Mouse (Mus musculus): Measurements from ENCODE around the gene Cep295nl. TPM values are rescaled to one million over a fixed set of nuclear protein-coding genes. Genes with fewer than 3 reads are reported as not detected.
A peak's percentile ranks its signal among the peaks of the same experiment; 100 is the strongest.
"Not testable (repeated sequence)": the region's sequence is repeated elsewhere in the genome, so short reads cannot be mapped to it uniquely, and the experiment has no call there.

The Cep295nl gene
- polyA plus RNA-seq (2017; shearing (Covaris generic)), result under 1 TPM in 2 of 3 experiments, not detected in 1; 0.28 to 0.29 TPM

- ATAC-seq, result peak; percentile 39
Observed at GRCm38 (mm10) chr11:118342400-118342981, at the start of gene Cep295nl. TSS of gene Cep295nl (minus strand) at chr11:118342500.

- not testable (repeated sequence) for ATAC-seq
Observed at GRCm38 (mm10) chr11:118387816-118388215, 45.5 kb upstream of the Cep295nl start.

DNA sequence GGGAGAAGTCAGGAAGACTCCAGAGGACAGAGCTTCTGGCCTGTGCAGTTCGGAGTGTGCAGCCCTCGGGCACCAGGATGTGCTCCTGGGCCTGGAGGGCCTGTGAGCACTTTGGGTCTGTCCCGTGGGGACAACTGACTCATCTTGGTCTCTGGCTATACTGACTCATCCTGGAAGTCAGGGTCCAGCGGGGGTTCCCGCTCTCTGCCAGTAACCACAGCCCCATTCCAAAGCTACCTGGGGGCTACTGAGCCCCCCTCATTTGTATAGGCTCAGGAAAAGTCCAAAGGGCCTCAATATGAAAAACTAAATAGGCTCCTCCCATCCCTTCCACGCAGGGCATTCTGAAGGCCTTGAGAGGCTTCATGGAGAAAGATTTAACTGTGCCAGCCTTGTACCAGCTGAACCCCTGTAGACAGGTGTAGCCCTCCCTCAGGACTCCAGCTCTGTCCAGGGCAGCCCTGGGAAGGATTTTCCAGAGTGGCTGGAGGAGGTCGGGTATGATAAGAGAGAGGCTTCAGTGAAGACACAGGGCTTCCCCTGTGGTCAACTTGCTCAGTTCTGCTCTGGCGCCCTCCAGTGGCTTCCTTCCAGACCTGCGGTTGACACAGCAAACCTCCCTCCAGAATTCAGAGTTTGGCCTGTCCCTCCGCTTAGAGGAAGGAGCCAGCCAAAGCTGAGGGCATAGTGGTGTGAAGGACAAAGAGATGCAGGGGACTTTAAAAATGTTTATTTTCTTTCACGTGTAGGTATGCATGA, 37.1 kb upstream of the Cep295nl start:
- peak; percentile 71 for ATAC-seq

DNA sequence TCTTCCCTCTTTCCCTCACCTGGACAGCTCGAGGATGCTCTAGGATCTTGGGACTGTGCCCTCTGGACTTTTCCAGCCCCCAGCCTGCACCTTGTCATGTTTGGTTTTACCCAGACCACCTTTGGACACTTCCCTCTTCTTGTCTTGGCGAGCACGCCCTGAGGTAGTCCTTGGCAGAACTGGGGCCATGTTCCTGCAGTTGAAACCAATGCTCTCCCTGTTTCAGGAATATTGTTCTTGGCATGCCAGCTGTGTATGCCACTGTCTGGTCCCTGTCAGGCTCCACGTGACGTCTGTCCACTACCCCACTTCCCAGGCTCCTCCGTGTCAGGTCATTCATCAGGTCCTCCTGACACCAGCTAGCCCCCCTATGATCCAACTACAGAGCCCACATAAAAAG, 36.4 kb upstream of the Cep295nl start:
- no peak for ATAC-seq

DNA sequence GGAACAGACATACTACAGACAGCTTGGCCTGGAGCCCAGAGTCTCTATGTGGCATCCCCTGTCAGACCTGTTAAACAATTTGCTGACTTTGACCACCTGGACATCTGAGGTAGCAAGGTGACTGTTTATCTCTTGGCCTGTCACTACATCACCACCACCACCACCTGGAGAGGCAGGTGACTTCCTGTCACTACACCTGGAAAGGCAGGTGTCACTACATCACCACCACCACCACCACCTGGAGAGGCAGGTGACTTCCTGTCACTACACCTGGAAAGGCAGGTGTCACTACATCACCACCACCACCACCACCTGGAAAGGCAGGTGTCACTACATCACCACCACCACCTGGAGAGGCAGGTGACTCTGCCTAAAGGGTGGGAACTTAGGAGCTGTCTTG, 34.0 kb upstream of the Cep295nl start:
- ATAC-seq, result not testable (repeated sequence)

DNA sequence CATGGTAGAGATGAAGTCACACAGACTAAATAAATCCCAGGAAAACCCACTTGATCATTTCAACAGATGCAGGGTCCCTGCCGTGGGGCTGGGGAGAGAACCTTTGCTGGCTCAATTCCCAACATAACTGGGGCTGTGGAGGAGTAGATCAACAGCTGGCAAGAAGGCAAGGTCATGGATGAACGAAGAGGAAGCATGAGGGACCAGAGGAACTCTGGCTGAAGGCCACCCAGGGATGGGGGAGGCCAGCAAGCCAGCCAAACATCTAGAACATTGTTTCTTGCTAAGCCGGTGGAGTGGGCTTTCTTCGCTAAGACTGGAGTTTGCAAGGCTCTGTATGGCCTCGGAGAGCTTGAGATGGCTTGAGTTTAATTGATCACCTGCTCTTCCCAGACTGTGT, 33.6 kb upstream of the Cep295nl start:
- no peak for ATAC-seq

DNA sequence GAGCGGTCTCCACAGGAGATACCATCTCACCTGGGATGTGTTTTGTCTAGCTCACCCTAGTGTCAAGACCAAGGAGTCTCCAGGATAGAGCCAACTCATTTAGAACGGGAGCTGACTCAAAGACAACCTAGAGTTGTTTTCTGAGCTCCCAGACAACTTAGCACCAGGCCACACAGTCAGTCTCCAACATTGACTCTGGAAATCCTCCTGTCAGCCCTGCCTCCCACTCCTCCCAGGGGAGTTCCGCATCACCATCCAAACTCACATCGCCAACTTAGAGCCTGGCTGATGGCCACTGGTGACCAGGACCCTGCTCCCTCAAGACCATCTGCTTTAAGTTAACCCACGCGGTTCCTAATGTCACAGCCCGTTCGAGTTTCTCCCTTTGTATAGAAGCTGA, 33.2 kb upstream of the Cep295nl start:
- ATAC-seq, result no peak

GRCm38 (mm10) chr11:118375006-118375405, 32.7 kb upstream of the Cep295nl start:
- no peak for ATAC-seq

- no peak for ATAC-seq
Observed at GRCm38 (mm10) chr11:118374506-118374905, 32.2 kb upstream of the Cep295nl start.

GRCm38 (mm10) chr11:118372641-118373040, 30.3 kb upstream of the Cep295nl start:
- no peak for ATAC-seq

GRCm38 (mm10) chr11:118371876-118372275, 29.6 kb upstream of the Cep295nl start:
- no peak for ATAC-seq

- no peak for ATAC-seq
Observed at GRCm38 (mm10) chr11:118369657-118370056, 27.4 kb upstream of the Cep295nl start.

- no peak for ATAC-seq
Observed at GRCm38 (mm10) chr11:118369251-118369650, 27.0 kb upstream of the Cep295nl start.

- ATAC-seq, result no peak
Observed at GRCm38 (mm10) chr11:118368330-118368729, 26.0 kb upstream of the Cep295nl start.

DNA sequence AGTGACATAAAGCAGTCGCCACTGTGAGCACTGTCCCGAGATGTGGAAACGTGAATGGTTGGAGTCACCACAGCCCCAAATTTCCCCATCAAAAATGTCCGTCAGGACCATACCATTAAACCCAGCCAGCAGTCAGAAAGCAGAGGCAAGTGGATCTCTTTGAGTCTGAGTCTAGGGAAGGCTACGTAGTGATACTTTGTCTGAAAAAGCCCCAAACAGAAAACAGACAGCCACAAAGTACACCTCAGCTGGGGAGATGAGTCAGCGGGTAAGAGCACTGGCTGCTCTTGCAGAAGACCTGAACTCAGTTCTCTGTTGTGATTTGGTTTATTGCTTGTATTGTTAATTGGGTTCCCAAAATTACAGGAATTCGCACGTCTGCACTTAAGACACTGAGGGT, 24.3 kb upstream of the Cep295nl start:
- no peak for ATAC-seq

- ATAC-seq, result no peak
Observed at GRCm38 (mm10) chr11:118366108-118366507, 23.8 kb upstream of the Cep295nl start.

- ATAC-seq, result no peak
Observed at GRCm38 (mm10) chr11:118365171-118365570, 22.9 kb upstream of the Cep295nl start.

- no peak for ATAC-seq
Observed at GRCm38 (mm10) chr11:118364021-118364420, 21.7 kb upstream of the Cep295nl start.

GRCm38 (mm10) chr11:118362971-118363518, 20.7 kb upstream of the Cep295nl start:
- ATAC-seq, result no peak

- no peak for ATAC-seq
Observed at GRCm38 (mm10) chr11:118362501-118362900, 20.2 kb upstream of the Cep295nl start.

DNA sequence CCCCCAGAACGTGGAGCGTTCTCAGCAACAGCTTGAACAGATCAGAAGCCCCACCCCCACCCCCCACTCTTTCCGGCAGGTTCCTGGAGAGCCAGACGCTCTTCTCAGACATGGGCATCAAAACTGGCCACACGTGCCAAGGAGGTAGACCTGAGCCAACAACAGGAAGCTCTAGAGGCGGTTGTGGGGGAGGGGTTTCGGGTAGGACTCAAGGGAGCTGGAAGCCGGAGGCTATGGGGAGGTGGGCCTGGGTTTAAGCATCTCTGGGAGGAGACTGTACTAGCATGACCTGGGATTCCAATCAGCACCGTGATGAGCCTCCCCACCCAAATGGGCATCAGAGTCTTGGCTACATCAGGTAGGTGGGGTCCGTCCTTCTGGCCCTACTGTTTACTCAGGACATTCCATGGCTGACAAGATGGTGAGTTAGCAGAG, 18.6 kb upstream of the Cep295nl start:
- peak; percentile 73 for ATAC-seq

- ATAC-seq, result no peak
Observed at GRCm38 (mm10) chr11:118360491-118360890, 18.2 kb upstream of the Cep295nl start.

GRCm38 (mm10) chr11:118355640-118356039, 13.3 kb upstream of the Cep295nl start, which contains the start of gene Timp2:
TSS of gene Timp2 (minus strand) at chr11:118355740.
- no peak for ATAC-seq

DNA sequence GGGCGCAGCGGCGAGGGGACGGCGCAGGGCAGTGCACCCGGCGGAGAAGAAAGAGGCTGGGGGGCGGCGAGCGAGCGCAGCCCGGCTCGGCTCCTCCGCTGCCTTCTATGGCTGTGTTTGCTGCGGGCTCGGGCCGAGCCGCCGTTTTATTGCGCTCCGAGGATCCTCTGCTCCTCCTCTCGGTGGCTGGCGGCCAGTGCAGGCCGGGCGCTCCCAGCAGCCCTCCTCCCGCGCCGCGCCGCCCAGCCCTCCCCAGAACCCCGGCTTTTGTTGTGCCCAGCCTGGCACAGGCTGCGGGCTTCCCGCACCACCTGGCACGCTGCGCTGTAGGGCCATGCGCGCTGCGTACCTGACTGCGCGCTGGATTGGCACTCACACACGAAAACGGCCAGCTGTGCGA, 12.9 kb upstream of the Cep295nl start:
- peak; percentile 93 for ATAC-seq
